Mouse (Mus musculus) G1E (cell line): ENCODE data around the gene Nrip2. TPM values are rescaled to one million over a fixed set of nuclear protein-coding genes. Genes with fewer than 3 reads are reported as not detected.

ENCODE experiments used
- ATAC-seq: 2 replicates; pipeline ENCODE4 v1.8.0; 2016; ENCODE audit warnings: mild to moderate bottlenecking; ENCODE audit not compliant: insufficient number of reproducible peaks, poor library complexity, low FRiP score, severe bottlenecking; ENCODE audit errors: extremely low read depth
- DNase-seq: peaks from one replicate; pipeline ENCODE4 v3.0.0; 2012; ENCODE audit warnings: low spot score
- H3K27me3 ChIP-seq: 2 replicates; pipeline ENCODE4 v1.6.1; 2012; ENCODE audit warnings: mild to moderate bottlenecking, low read length, inconsistent platforms; ENCODE audit not compliant: insufficient read depth
- H3K36me3 ChIP-seq: replicated peaks from 2 replicates; pipeline ENCODE3; 2012; ENCODE audit warnings: mild to moderate bottlenecking, inconsistent platforms
- H3K4me1 ChIP-seq: 2 replicates; pipeline ENCODE4 v1.6.1; 2012; ENCODE audit warnings: low read depth, low read length, inconsistent platforms, mixed read lengths; ENCODE audit not compliant: insufficient read depth
- H3K4me3 ChIP-seq: 2 replicates; pipeline ENCODE4 v1.5.1; 2012; ENCODE audit warnings: low read depth, mild to moderate bottlenecking, inconsistent platforms, low read length, moderate library complexity, mixed read lengths
- H3K9me3 ChIP-seq: replicated peaks from 2 replicates; pipeline ENCODE4 v1.6.1; 2012; ENCODE audit warnings: inconsistent platforms
- CTCF ChIP-seq: IDR thresholded peaks from 2 replicates; pipeline ENCODE4 v1.5.1; 2012; ENCODE audit warnings: low read depth, low read length, inconsistent platforms, mixed read lengths
- GATA1 ChIP-seq: IDR thresholded peaks from 2 replicates; pipeline ENCODE4 v1.6.1; 2012; ENCODE audit warnings: borderline replicate concordance, low read length, inconsistent platforms, mixed read lengths
- GATA2 ChIP-seq: IDR thresholded peaks from 2 replicates; pipeline ENCODE4 v1.6.1; 2012; ENCODE audit warnings: low read depth, low read length, inconsistent platforms, borderline replicate concordance
- POLR2AphosphoS5 ChIP-seq: IDR thresholded peaks from 2 replicates; pipeline ENCODE4 v1.6.1; 2012; ENCODE audit warnings: low read depth, low read length, inconsistent platforms; ENCODE audit not compliant: insufficient replicate concordance
- TAL1 ChIP-seq: conservative IDR thresholded peaks from 2 replicates; pipeline ENCODE4 v1.6.1; 2012; ENCODE audit warnings: low read depth, low read length, inconsistent platforms, mixed read lengths
- polyA plus RNA-seq: library from polyadenylated mRNA; stranded (reverse); fragments of >175 nt; gene quantifications from 2 replicates; pipeline ENCODE4 v1.2.3, GENCODE M21; 2012
- total RNA-seq, 2 experiments: library from RNA; stranded (forward) in 1 of 2; stranded (reverse) in 1 of 2; fragments of 200-1000 nt in 1 of 2; fragments of >200 nt in 1 of 2; fragmentation: Nextera tagmentation in 1 of 2; gene quantifications; 2 replicates each; pipeline ENCODE4 v1.2.3; 2014 to 2017

Gene Nrip2
- total and polyA plus RNA-seq, 3 experiments, result 0.11 TPM; not detected in 2

- TF ChIP-seq CTCF, result no peak
- no peak for TF ChIP-seq GATA1
- TF ChIP-seq POLR2AphosphoS5, result peak; percentile 69; the same call in 1 of the 2 replicates
- Histone ChIP-seq H3K4me1 (peaks cover 25% of the 10 kb centered on the region; the same call in 1 of the 2 replicates), H3K27me3 (no peaks in the 10 kb centered on the region), H3K9me3 (no peaks in the 10 kb centered on the region), H3K36me3 (peaks cover 55% of the 10 kb centered on the region), H3K4me3 (peak within 1 kb of the TSS; percentile 79)
- DNase-seq (peak; percentile 91), ATAC-seq (peak; percentile 80)
Measured at GRCm38 (mm10) chr6:128424269-128425019, 25.3 kb downstream of the Nrip2 start, which contains the start of gene Itfg2. Gene Itfg2 (minus strand): TSS chr6:128424931.

- TF ChIP-seq POLR2AphosphoS5, result no peak
- no peak for TF ChIP-seq CTCF
- no peak for TF ChIP-seq GATA2
- no peak for TF ChIP-seq GATA1
- TF ChIP-seq TAL1, result no peak
- ATAC-seq (no peak), DNase-seq (no peak)
- Histone ChIP-seq H3K4me3 (peak overlapping the region; percentile 79; the same call in 1 of the 2 replicates), H3K4me1 (peaks cover 29% of the 10 kb centered on the region), H3K27me3 (no peaks in the 10 kb centered on the region), H3K36me3 (peaks cover 56% of the 10 kb centered on the region), H3K9me3 (no peaks in the 10 kb centered on the region)
Measured at GRCm38 (mm10) chr6:128425046-128425445, 25.9 kb downstream of the Nrip2 start.

GRCm38 (mm10) chr6:128427571-128427970, 28.5 kb downstream of the Nrip2 start:
- Histone ChIP-seq H3K4me3 (no peak overlapping the region), H3K9me3 (no peaks in the 10 kb centered on the region), H3K36me3 (peaks cover 67% of the 10 kb centered on the region), H3K27me3 (no peaks in the 10 kb centered on the region), H3K4me1 (peaks cover 25% of the 10 kb centered on the region)
- ATAC-seq (no peak), DNase-seq (no peak)
- no peak for TF ChIP-seq GATA1

DNA sequence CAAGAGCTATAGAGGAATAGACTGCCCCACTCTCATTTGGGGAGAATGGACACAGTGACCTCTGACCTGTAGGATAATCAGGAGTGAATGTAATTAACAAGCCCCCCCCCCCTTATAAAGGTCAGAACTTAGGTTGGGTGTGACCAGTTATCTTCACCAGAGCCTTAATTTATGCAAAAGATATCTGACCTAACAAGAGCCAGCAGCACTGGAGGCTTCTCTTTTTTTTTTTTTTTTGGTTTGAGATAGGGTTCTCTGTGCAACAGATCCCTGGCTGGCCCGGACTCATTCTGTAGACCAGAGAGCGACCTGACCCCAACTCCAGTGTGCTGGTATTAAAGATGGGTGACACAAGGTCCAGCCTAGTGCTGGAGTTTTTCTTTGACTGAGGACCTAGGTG, 30.2 kb downstream of the Nrip2 start:
- H3K27me3 ChIP-seq, result no peaks in the 10 kb centered on the region; the same call in 1 of the 2 replicates
- TF ChIP-seq TAL1 (no peak), POLR2AphosphoS5 (no peak), GATA1 (no peak), CTCF (no peak), GATA2 (no peak)
- no peak for ATAC-seq
- H3K4me1 ChIP-seq, result peaks cover 36% of the 10 kb centered on the region
- H3K4me3 ChIP-seq, result no peak overlapping the region
- peaks cover 85% of the 10 kb centered on the region for H3K36me3 ChIP-seq
- no peak for DNase-seq
- no peaks in the 10 kb centered on the region for H3K9me3 ChIP-seq

DNA sequence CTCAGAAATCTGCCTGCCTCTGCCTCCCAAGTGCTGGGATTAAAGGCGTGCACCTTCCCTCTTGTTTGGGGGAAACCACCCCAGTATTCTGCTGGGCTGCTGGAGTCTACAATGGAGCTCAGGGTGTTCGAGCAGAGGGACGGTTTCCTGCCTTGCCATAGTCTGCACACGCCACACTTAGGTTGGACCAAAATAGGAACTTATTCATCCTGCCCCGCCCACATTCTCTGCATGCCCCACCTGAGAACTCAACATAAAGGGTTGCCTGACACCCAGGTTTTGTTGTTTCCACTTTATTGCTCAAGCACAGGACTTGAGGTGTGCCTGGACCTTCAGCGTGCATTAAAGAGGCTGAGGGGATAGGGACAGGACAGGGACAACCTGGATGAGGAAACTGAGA, 30.7 kb downstream of the Nrip2 start:
- ATAC-seq (no peak), DNase-seq (no peak)
- Histone ChIP-seq H3K4me3 (no peak overlapping the region), H3K4me1 (peaks cover 38% of the 10 kb centered on the region), H3K9me3 (no peaks in the 10 kb centered on the region), H3K36me3 (peaks cover 90% of the 10 kb centered on the region), H3K27me3 (no peaks in the 10 kb centered on the region; the same call in 1 of the 2 replicates)
- TF ChIP-seq GATA2 (no peak), TAL1 (no peak)

DNA sequence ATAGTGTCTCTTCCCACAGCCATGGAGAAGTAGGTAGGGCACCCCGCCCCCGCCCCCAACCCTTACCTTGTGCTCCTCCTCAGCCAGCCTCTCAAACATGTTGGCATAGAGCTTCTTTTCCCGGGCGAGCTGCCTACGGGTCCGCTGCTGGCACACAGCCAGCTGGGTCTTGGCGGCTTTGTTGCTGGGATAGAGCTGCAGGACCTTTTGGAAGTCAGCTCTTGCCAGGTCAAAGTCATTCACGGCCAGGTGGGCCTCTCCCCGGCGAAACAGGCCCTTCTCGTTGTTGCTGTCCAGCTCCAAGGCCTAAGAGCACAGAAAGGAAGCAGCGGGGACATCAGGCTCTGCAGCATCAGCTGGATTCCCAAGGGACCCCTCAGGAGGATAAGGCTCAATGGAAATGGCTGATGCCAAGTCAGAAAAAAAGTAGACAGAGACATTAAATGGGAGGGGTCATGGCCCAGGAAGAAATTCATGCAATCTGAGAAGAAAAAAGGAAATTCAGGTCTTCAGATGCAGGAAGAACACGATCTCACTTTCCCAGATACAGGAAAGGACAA, 33.3 kb downstream of the Nrip2 start:
- Histone ChIP-seq H3K4me3 (no peak overlapping the region), H3K27me3 (no peaks in the 10 kb centered on the region; the same call in 1 of the 2 replicates), H3K4me1 (peaks cover 49% of the 10 kb centered on the region), H3K36me3 (peaks cover 96% of the 10 kb centered on the region), H3K9me3 (no peaks in the 10 kb centered on the region)
- DNase-seq (no peak), ATAC-seq (no peak)
- TF ChIP-seq GATA1 (no peak), POLR2AphosphoS5 (no peak), CTCF (no peak), TAL1 (no peak), GATA2 (no peak)
